Mouse (Mus musculus) cerebellum, adult 11 months (tissue): ENCODE measurements around the gene Tigd4.
"Not testable (repeated sequence)": the region's sequence is repeated elsewhere in the genome, so short reads cannot be mapped to it uniquely, and the experiment has no call there.

Source experiments
- DNase-seq: peaks from one replicate; pipeline ENCODE4 v3.0.0; 2022

The Tigd4 gene

GRCm38 (mm10) chr3:84593274-84593673 lies at the start of gene Tigd4:
Tigd4 (plus strand) TSS chr3:84593574.
- no peak for DNase-seq

DNA sequence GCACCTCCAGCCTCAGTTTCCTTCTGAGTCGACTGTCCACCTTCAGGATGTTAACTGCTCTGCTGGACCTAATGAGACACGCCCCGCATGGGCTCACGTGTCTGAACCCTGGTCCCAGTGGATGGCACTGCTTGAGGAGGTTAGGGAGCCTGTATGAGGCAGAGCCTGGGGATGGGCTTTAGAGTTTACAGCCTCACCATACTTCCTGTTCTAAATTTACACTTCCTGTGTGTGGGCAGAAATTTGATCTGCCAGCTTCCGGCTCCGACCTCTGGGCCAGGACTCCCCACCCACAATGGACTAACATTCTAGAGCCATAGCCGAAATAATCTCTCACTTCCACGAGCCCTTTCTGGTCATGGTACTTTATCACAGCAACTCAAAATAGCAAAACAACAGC lies 46.2 kb upstream of the Tigd4 start:
- DNase-seq: no peak

GRCm38 (mm10) chr3:84555780-84556179 lies 37.6 kb upstream of the Tigd4 start:
- DNase-seq: no peak

GRCm38 (mm10) chr3:84558301-84558700 lies 35.1 kb upstream of the Tigd4 start:
- DNase-seq: no peak

DNA sequence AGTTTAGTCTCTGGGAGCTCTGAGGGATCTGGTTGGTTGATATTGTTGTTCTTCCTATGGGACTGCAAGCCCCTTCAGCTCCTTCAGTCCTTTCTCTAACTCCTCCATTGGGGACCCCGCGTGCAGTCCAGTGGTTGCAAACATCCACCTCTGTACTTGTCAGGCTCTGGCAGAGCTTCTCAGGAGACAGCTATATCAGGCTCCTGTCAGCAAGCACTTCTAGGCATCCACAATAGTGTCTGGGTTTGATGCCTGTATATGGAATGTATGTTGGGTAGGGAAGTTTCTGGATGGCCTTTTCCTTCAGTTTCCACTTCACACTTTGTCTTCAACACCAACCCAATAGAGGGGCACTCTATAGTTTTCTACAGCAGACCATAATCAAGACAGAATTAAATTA lies 30.5 kb upstream of the Tigd4 start:
- not testable (repeated sequence) for DNase-seq

DNA sequence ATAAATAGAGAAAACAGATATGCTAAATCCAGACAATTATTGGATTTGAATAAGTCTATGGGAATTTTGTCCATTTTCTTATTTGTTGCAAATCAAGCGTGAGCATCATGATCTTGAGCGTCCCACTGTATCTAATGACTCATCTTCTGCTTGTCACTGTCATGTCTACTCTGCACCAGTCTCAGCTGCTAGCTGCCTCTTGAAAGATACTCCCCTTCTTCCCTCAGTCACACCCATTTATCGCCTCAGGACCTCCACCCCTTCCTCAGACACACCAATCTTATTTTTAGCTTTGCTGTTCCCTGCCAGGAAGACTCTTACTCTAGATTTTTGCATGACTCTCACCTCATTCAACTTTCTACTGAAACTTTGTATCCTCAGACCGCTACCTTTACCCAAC lies 30.0 kb upstream of the Tigd4 start:
- DNase-seq: no peak

- no peak for DNase-seq
Measured at GRCm38 (mm10) chr3:84568540-84568939, 24.8 kb upstream of the Tigd4 start.

GRCm38 (mm10) chr3:84569587-84569986 lies 23.8 kb upstream of the Tigd4 start:
- DNase-seq: no peak

- no peak for DNase-seq
Measured at GRCm38 (mm10) chr3:84570501-84570900, 22.9 kb upstream of the Tigd4 start.

DNA sequence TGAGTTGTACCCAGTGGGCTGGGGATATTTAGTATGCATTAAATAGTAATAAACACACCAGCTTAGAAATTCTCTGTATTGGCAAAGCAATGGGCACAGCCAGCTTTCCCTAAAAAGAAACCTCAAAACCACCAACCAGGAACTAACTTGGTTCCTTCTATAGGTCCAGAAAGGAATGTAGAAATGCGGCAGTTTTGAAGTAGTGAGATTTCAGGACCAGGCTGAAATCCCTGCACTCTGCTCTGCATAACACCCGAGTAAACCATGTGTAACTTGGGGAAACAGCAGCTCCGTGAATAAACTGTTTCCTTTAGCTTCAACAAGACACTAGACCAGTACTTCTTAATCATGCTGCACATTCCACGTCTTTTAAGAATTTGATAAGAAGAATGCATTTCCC lies 12.7 kb upstream of the Tigd4 start:
- DNase-seq: no peak

DNA sequence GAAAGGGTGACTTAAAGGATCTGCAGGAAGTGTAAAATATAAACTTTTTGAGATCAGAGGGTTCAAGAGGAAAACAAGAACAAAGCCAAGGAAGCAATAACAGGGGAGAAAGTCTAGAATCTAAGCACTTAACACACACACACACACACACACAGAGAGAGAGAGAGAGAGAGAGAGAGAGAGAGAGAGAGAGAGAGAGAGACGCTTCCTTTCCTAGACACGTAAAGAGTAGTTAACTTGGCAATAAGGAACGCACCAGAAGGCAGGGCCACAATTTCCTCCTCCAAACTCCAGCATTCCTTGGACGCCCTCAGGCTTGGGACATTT lies 11.7 kb upstream of the Tigd4 start:
- no peak for DNase-seq

DNA sequence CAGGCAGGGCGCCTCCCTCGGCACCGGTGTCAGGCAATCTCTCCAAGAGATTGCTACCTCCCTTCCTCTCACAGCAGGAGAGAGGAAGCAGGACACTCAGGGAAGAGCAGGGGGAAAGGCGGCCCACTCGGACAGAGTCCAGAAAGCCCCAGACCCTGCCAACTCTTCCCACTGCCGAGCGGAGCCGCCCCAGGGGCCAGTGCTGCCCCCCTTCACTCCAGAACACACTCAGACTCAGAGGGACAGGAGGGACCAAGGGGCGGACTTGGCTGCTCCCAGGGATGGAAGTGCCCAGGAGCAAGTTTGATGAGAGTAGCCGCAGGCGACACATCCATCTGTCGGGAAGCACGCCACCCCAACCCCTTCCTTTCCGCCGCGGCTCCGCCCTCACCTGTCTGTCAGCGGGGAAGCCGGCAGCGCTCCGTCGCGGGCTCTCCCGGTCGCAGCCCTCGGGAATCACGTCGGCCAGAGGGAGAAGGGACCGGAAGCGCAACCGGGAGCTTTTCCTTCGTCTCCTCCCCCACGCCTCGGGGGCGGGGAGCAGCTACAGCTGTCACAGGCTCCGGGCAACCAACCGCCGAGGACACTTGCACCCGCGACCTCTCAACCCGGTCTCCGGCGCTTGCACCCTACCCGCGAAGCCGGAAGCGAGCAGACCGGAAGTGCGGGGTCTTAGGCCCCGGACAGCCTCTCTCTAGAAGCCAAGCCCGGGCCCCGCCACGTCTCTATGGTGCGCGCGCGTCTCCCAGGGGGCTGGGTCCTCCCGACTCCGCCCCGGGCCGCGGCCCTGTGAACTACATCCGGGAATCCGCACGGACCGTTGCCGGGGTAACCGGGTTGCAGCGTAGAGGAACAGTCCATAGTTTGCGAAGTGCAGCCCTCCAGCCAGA lies 11.1 kb upstream of the Tigd4 start, which contains the start of gene Arfip1:
TSS of gene Arfip1 (minus strand) at position 603 of the 890 bp plus-strand sequence.
- peak; percentile 93 for DNase-seq

DNA sequence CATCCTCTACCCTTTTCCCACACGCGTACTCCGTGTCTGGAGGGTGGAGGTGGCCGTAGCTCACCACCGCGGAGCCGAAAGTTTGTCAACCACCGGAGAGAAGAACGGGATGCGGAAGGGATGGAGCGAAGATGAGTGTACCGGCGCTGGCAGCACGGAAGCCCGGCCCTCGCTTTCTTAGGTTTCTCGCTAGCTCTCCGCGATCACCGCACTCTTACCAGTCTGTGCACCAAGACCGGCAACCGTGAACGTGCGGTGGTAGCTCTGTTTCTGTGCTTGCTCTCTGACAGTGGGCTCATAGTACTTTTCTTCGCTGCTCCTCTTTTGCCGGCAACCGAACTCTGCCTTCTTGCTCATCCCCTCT lies 10.5 kb upstream of the Tigd4 start:
- DNase-seq: no peak

GRCm38 (mm10) chr3:84586736-84587135 lies 6.6 kb upstream of the Tigd4 start:
- DNase-seq: no peak

- no peak for DNase-seq
Measured at GRCm38 (mm10) chr3:84594894-84595676, 1.7 kb downstream of the Tigd4 start.

- DNase-seq: no peak
Measured at GRCm38 (mm10) chr3:84595677-84596234, 2.4 kb downstream of the Tigd4 start.

GRCm38 (mm10) chr3:84597996-84598734 lies 4.8 kb downstream of the Tigd4 start:
- no peak for DNase-seq

GRCm38 (mm10) chr3:84598756-84599155 lies 5.4 kb downstream of the Tigd4 start:
- no peak for DNase-seq

DNA sequence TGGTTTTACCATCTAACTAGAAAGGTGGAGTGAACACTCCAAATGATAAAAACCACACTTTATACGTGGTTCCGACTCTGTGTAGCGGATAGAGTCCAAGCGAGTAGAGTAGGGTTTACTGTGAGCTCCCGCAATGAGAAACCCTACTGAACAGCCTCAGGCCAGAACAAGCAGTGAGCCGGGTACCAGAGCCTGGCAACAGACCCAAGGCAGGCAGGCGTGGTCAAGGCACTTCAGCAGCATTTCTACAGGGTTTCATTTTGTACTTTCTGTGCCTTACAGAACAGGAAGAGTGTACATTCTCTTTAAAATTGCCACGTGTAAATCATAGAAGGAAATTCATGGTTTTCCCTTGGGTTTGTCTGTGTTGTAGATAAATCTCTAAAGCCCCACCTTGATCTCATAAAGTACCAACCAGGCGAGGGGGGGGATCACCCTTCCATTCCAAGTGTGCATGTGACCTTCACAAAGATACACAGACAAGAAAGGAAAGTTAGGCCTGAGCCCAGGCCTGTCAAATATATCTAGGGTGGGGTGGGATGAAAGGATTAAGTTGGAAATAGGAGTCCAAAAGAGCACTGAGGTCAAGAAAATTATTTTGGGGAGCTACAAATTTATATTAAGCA lies 8.6 kb downstream of the Tigd4 start:
- no peak for DNase-seq

GRCm38 (mm10) chr3:84602759-84603158 lies 9.4 kb downstream of the Tigd4 start:
- no peak for DNase-seq

DNA sequence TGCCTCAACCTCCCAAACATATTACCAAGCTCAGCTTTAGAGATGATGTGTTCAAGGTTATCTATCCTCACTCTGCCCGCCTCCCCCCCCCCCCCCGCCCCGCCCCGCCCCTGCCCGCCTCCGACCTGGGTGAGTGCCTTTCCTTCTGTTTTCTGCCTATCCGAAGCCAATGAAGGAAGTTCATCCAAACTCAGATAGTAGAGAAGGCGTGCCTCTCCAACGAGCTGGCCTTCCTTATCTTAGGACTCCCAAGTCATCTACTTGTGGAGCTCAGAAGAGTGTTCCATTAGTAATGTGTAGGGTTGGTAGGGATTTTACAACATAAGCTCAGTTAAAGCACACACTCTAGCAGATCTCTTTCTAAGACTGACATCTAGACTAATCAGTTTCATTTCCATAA lies 9.8 kb downstream of the Tigd4 start:
- DNase-seq: no peak

GRCm38 (mm10) chr3:84610183-84610710 lies 16.9 kb downstream of the Tigd4 start:
- no peak for DNase-seq
